Mouse (Mus musculus) activated CD4-positive, CD25-positive, alpha-beta regulatory T cell, adult 4 months (primary cell): ENCODE measurements around the gene Gm13030. TPM values are rescaled to one million over a fixed set of nuclear protein-coding genes. Genes with fewer than 3 reads are reported as not detected.

Experiments
- polyA plus RNA-seq, 2 experiments: library from polyadenylated mRNA; unstranded; fragments of 100-300 nt; shearing (Covaris generic); gene quantifications; one replicate each; pipeline ENCODE4 v1.2.1; 2017

Gene Gm13030
- polyA plus RNA-seq, 2 experiments from 2014 or later = not detected

Other genes with a start within 250 kb of the Gm13030 start
- gene Vwa5b1, start 238.1 kb downstream of the Gm13030 start, polyA plus RNA-seq = not detected
- gene Pla2g2c, start 149.2 kb downstream of the Gm13030 start, polyA plus RNA-seq = not detected
- gene Ubxn10, start 136.8 kb downstream of the Gm13030 start, polyA plus RNA-seq = not detected
- gene Pla2g2f, start 116.3 kb downstream of the Gm13030 start, polyA plus RNA-seq = not detected
- gene Pla2g2d, start 98.2 kb downstream of the Gm13030 start, polyA plus RNA-seq = 1 to 10 TPM in 1 of 2 experiments, not detected in 1; 1.5 TPM
- not detected for gene Pla2g5, start 10.5 kb downstream of the Gm13030 start, polyA plus RNA-seq
- gene Pla2g2e, start 4.0 kb upstream of the Gm13030 start, polyA plus RNA-seq = not detected
- gene Otud3, start 40.0 kb upstream of the Gm13030 start, polyA plus RNA-seq = under 1 TPM in 1 of 2 experiments, not detected in 1; 0.66 TPM
- gene Rnf186, start 93.1 kb upstream of the Gm13030 start, polyA plus RNA-seq = not detected
- gene Tmco4, start 98.9 kb upstream of the Gm13030 start, polyA plus RNA-seq = 10 to 100 TPM; 19.1 to 32.4 TPM
- gene Htr6, start 201.6 kb upstream of the Gm13030 start, polyA plus RNA-seq = not detected
- gene Nbl1, start 219.0 kb upstream of the Gm13030 start, polyA plus RNA-seq = under 1 TPM in 1 of 2 experiments, not detected in 1; 0.27 TPM